Mouse (Mus musculus) embryonic fibroblast, embryonic 13.5 days (primary cell): ENCODE measurements at regions not wholly inside any gene's neighbourhood (a gene's known extent, or its start where the extent isn't known, plus 50 kb on each side); places are given as distances from the start of the nearest gene placed in this dataset.

Source experiments
- CTCF ChIP-seq: IDR thresholded peaks from 2 replicates; pipeline ENCODE4 v1.5.1; 2011; ENCODE audit warnings: mild to moderate bottlenecking, control low read depth, low read length, moderate library complexity, borderline replicate concordance; ENCODE audit not compliant: insufficient read depth
- POLR2A ChIP-seq: IDR thresholded peaks from 2 replicates; pipeline ENCODE4 v1.6.1; 2011; ENCODE audit warnings: low read depth, mild to moderate bottlenecking, control low read depth, low read length, moderate library complexity

- TF ChIP-seq CTCF (no peak), POLR2A (no peak)
These were observed 86.5 kb upstream of the Htr1b start for GRCm38 (mm10) chr9:81720103-81720502.
